Mouse (Mus musculus): Measurements from ENCODE around the gene Adk.

Gene Adk

GRCm38 (mm10) chr14:21165706-21166105, 113.3 kb downstream of the Adk start:
- DNase-seq (ENCODE audit: low spot score), result no peak

GRCm38 (mm10) chr14:21166114-21166513, 113.7 kb downstream of the Adk start:
- DNase-seq (ENCODE audit: low spot score), result no peak

- DNase-seq (ENCODE audit: low spot score), result no peak
Measured at GRCm38 (mm10) chr14:21173973-21174745, 121.8 kb downstream of the Adk start.

- no peak for DNase-seq (ENCODE audit: low spot score)
Measured at GRCm38 (mm10) chr14:21174804-21175203, 122.4 kb downstream of the Adk start.

GRCm38 (mm10) chr14:21177781-21178180, 125.4 kb downstream of the Adk start:
- DNase-seq (ENCODE audit: low spot score), result no peak

GRCm38 (mm10) chr14:21178356-21178755, 126.0 kb downstream of the Adk start:
- DNase-seq (ENCODE audit: low spot score), result no peak

- no peak for DNase-seq (ENCODE audit: low spot score)
Measured at GRCm38 (mm10) chr14:21181053-21181452, 128.7 kb downstream of the Adk start.

DNA sequence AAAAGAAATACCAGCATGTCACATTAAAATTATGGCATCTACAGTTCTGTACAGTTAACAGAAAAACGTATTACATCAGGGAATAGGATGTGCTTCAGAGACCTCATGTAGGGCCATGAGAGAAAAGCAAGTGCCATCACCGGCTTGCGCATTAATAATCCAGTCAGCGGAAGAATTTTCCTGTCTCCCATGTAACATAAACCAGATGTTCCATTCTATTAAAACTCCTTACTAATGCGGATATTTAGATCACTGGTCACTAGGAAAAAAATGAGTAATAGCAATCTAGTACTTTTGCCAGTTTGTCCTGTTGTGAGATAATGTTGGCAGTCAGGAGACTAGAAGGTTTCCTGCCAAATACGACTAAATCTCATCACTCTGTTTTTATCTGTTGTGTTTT, 139.6 kb downstream of the Adk start:
- no peak for DNase-seq (ENCODE audit: low spot score)

DNA sequence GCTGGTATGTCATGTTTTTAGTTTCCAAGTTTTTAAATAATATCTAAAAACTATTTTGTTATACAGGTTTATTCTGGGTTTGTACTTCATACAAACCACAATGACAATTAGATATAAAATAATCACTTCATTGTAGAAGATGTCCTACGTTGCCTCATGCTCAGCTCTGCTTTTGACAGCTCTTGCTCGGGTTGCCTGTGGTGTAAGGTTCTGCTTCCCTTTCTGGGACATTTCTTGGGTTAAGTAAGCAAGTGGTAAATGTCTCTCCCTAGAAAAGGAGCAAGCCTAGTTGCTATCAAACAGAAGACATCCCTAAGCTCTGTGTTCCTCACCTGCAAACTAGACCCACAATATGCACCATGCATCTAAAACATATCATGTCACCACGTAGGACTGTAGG, 140.4 kb downstream of the Adk start:
- DNase-seq (ENCODE audit: low spot score), result no peak

DNA sequence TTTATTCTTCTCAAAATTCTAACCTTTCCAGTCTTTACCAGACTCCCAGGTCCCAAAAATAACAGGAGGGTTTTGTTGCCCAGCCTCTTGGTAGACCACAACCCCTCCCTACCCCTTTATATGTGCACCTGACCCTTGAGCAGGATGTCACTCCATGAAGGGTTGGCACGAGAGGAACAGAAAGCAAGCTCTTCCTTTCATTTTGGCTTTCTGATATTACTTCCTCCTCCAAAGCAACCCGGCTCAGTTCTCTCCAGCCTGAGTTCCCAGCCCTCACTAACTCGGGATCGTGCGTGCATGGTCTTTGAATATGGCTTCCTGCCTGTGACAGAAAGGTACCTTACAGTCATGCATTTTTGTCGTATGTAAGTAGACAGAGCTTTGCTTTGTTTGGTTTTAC, 142.0 kb downstream of the Adk start:
- no peak for DNase-seq (ENCODE audit: low spot score)

- DNase-seq (ENCODE audit: low spot score), result no peak
Measured at GRCm38 (mm10) chr14:21200850-21201249, 148.5 kb downstream of the Adk start.

GRCm38 (mm10) chr14:21206472-21206871, 154.1 kb downstream of the Adk start:
- DNase-seq (ENCODE audit: low spot score), result no peak

- DNase-seq (ENCODE audit: low spot score), result no peak
Measured at GRCm38 (mm10) chr14:21221574-21222138, 169.3 kb downstream of the Adk start.

DNA sequence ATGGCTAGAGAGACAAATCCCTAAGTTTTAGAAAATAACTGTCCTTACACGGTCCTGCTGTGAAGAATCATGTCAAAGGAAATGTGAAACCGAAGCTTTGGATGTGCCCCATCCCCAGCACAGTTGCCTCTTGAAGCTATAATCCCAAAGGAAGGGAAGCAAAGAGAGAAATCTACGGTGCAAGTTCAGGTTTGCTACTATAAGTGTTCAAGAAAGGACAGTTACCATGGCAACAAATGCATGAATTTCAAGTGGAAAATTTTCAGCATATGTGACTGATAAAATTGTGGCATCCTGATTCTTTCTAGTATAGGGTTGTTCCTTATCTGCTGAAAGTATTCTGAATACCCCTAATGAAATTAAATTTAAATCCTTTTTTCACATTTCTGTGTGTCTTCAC, 169.8 kb downstream of the Adk start:
- DNase-seq (ENCODE audit: low spot score), result no peak

DNA sequence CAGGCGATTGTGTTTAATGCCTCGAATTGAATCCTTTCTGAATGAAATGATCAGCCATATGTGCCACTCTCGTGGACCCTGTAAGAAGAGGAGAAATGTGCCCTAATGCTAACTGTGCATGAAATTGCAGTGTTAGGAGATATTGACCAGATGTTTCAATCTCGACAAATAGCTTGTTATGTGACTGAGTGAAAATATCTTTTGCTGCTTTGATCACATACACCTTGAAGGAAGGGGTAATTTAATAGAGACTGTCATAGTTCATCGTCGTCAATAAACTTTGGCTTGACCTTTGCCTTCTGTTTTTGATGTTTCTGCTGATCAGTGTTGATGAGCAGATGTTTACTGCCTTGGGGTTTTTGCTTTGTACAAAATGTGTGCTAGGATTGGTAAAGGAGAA, 171.1 kb downstream of the Adk start:
- DNase-seq (ENCODE audit: low spot score), result no peak

- DNase-seq (ENCODE audit: low spot score), result no peak
Measured at GRCm38 (mm10) chr14:21223971-21224635, 171.7 kb downstream of the Adk start.

DNA sequence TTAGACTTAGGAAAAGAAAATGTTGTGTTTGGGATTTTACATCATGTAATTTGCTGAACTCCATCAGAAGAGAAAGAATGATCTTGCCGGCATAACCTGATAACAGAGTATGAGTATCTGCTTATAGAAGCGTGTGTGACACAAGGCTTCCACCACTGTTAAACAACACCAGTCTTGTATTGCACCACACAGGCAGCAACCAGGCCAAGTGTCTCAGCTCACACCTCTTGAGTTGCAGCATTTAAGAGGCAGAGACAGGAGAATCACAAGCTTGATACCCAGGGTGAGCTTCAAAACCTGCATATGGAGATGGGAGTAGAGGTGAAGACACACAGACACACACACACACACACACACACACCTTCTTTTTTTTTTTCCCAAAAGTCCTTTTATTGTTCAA, 184.7 kb downstream of the Adk start:
- DNase-seq (ENCODE audit: low spot score), result no peak

- DNase-seq (ENCODE audit: low spot score), result no peak
Measured at GRCm38 (mm10) chr14:21241105-21241504, 188.7 kb downstream of the Adk start.

GRCm38 (mm10) chr14:21251386-21251785, 199.0 kb downstream of the Adk start:
- DNase-seq (ENCODE audit: low spot score), result no peak

- no peak for DNase-seq (ENCODE audit: low spot score)
Measured at GRCm38 (mm10) chr14:21252326-21252886, 200.0 kb downstream of the Adk start.

- DNase-seq (ENCODE audit: low spot score), result no peak
Measured at GRCm38 (mm10) chr14:21253321-21253992, 201.1 kb downstream of the Adk start.

DNA sequence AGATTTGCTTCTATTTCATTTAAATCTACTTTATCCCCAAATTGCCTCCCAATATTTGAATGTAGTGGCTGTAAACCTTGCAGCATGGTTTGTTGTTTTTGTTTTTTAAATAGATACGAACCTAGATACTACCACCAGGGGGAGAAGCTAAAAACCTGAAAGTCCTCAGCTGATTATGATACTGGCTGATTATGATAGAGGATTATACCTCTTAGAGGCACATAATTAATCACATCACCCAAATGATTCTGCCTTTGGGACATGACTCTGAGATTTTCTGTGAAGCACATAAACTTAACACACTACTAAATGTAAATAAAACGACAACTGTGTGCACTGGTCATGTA, 201.6 kb downstream of the Adk start:
- DNase-seq (ENCODE audit: low spot score), result no peak

DNA sequence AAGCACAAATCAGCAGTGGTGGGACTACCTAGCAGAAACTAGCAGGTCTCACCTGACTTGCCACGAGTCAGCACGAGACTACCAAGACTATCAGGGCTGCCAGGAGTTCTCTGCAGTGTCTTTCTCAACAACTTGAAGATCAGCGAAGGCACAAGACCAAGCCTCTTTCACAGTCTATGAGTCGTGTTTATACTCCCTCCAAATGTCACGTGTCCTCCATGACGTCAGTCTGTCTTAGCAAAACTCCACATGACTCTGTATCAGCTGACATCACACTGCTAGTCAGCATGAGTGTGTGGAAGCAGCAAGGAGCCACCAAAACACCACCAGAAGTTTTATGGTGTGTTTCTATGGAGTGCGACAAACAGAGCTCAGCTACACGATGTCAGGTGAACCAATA, 215.9 kb downstream of the Adk start:
- no peak for DNase-seq (ENCODE audit: low spot score)

Data from yolk sac, embryonic 10.5 days (tissue).